Mouse (Mus musculus) WW6 (cell line): ENCODE measurements at regions not wholly inside any gene's neighbourhood (a gene's known extent, or its start where the extent isn't known, plus 50 kb on each side); places are given as distances from the start of the nearest gene placed in this dataset.

Experiments
- DNase-seq: peaks from one replicate; pipeline ENCODE4 v3.0.0-alpha.2; 2013; ENCODE audit warnings: low read depth, low spot score

GRCm38 (mm10) chr6:51272136-51272736 is 160.2 kb upstream of the Nfe2l3 start:
- no peak for DNase-seq

- DNase-seq = no peak
Observed at GRCm38 (mm10) chr6:51279491-51279890, 153.0 kb upstream of the Nfe2l3 start.

- no peak for DNase-seq
Observed at GRCm38 (mm10) chr6:51280231-51280630, 152.2 kb upstream of the Nfe2l3 start.

- DNase-seq = no peak
Observed at GRCm38 (mm10) chr6:51283916-51284706, 148.4 kb upstream of the Nfe2l3 start.

GRCm38 (mm10) chr6:51284881-51285280 is 147.6 kb upstream of the Nfe2l3 start:
- DNase-seq = no peak

GRCm38 (mm10) chr6:51286836-51287235 is 145.6 kb upstream of the Nfe2l3 start:
- DNase-seq = no peak

- DNase-seq = no peak
Observed at GRCm38 (mm10) chr6:51287383-51287782, 145.1 kb upstream of the Nfe2l3 start.

GRCm38 (mm10) chr6:51287807-51288206 is 144.7 kb upstream of the Nfe2l3 start:
- no peak for DNase-seq

GRCm38 (mm10) chr6:51288306-51289066 is 144.0 kb upstream of the Nfe2l3 start:
- no peak for DNase-seq

- DNase-seq = no peak
Observed at GRCm38 (mm10) chr6:51289067-51289725, 143.3 kb upstream of the Nfe2l3 start.

GRCm38 (mm10) chr6:51300694-51301417 is 131.6 kb upstream of the Nfe2l3 start:
- no peak for DNase-seq

- DNase-seq = no peak
Observed at GRCm38 (mm10) chr6:51301831-51302230, 130.6 kb upstream of the Nfe2l3 start.

- DNase-seq = no peak
Observed at GRCm38 (mm10) chr6:51302240-51302639, 130.2 kb upstream of the Nfe2l3 start.

GRCm38 (mm10) chr6:51318341-51318740 is 114.1 kb upstream of the Nfe2l3 start:
- DNase-seq = no peak

GRCm38 (mm10) chr6:51320019-51320418 is 112.5 kb upstream of the Nfe2l3 start:
- no peak for DNase-seq

GRCm38 (mm10) chr6:51320676-51321419 is 111.6 kb upstream of the Nfe2l3 start:
- no peak for DNase-seq

- DNase-seq = no peak
Observed at GRCm38 (mm10) chr6:51326103-51326829, 106.2 kb upstream of the Nfe2l3 start.

GRCm38 (mm10) chr6:51329070-51329995 is 103.1 kb upstream of the Nfe2l3 start:
- DNase-seq = no peak
